Mouse (Mus musculus) erythroblast, embryonic 14.5 days (primary cell): Measurements from ENCODE around the gene Aen. TPM values are rescaled to one million over a fixed set of nuclear protein-coding genes. Genes with fewer than 3 reads are reported as not detected.

Source experiments
- H3K27me3 ChIP-seq: 2 replicates; pipeline ENCODE4 v1.6.1; 2012; ENCODE audit warnings: inconsistent platforms; ENCODE audit not compliant: control insufficient read depth
- H3K36me3 ChIP-seq: 2 replicates; pipeline ENCODE4 v1.6.1; 2012; ENCODE audit warnings: mild to moderate bottlenecking, inconsistent platforms; ENCODE audit not compliant: control insufficient read depth
- H3K4me1 ChIP-seq: 2 replicates; pipeline ENCODE4 v1.6.1; 2012; ENCODE audit warnings: inconsistent platforms; ENCODE audit not compliant: control insufficient read depth
- H3K4me3 ChIP-seq: replicated peaks from 2 replicates; pipeline ENCODE3; 2012; ENCODE audit warnings: moderate library complexity, mild to moderate bottlenecking, inconsistent platforms
- H3K9me3 ChIP-seq: 2 replicates; pipeline ENCODE4 v1.6.1; 2012; ENCODE audit warnings: low read length, inconsistent platforms, mixed read lengths; ENCODE audit not compliant: control insufficient read depth
- GATA1 ChIP-seq: IDR thresholded peaks from 2 replicates; pipeline ENCODE4 v1.6.1; 2012; ENCODE audit warnings: low read length, inconsistent platforms, mixed read lengths
- TAL1 ChIP-seq: IDR thresholded peaks from 3 replicates; pipeline ENCODE4 v1.6.1; 2012; ENCODE audit warnings: low read length, inconsistent platforms, mixed read lengths
- polyA plus RNA-seq: library from polyadenylated mRNA; stranded (reverse); fragments of >175 nt; gene quantifications from 2 replicates; pipeline ENCODE4 v1.2.3, GENCODE M21; 2012

Gene Aen
- polyA plus RNA-seq, 1 experiment: 2.5 TPM

- H3K27me3 ChIP-seq: no peaks in the 10 kb centered on the region; the same call in 1 of the 2 replicates
- H3K4me1 ChIP-seq: no peaks in the 10 kb centered on the region
- H3K4me3 ChIP-seq: no peak overlapping the region
- no peak for TF ChIP-seq TAL1
- H3K36me3 ChIP-seq: no peaks in the 10 kb centered on the region
- no peaks in the 10 kb centered on the region for H3K9me3 ChIP-seq
These were observed 58.4 kb downstream of the Aen start for GRCm38 (mm10) chr7:78953886-78954572.

- no peak for TF ChIP-seq TAL1
- TF ChIP-seq GATA1: no peak
- Histone ChIP-seq H3K9me3 (no peaks in the 10 kb centered on the region), H3K4me1 (no peaks in the 10 kb centered on the region), H3K4me3 (no peak overlapping the region), H3K27me3 (no peaks in the 10 kb centered on the region; the same call in 1 of the 2 replicates), H3K36me3 (no peaks in the 10 kb centered on the region)
These were observed 59.0 kb downstream of the Aen start for GRCm38 (mm10) chr7:78954619-78955018.

GRCm38 (mm10) chr7:78955086-78955485 lies 59.4 kb downstream of the Aen start:
- Histone ChIP-seq H3K27me3 (no peaks in the 10 kb centered on the region; the same call in 1 of the 2 replicates), H3K9me3 (no peaks in the 10 kb centered on the region), H3K4me3 (no peak overlapping the region), H3K4me1 (no peaks in the 10 kb centered on the region), H3K36me3 (no peaks in the 10 kb centered on the region)
- TF ChIP-seq GATA1 (no peak), TAL1 (no peak)

- Histone ChIP-seq H3K4me3 (no peak overlapping the region), H3K4me1 (no peaks in the 10 kb centered on the region), H3K9me3 (no peaks in the 10 kb centered on the region), H3K27me3 (no peaks in the 10 kb centered on the region; the same call in 1 of the 2 replicates), H3K36me3 (no peaks in the 10 kb centered on the region)
- TF ChIP-seq TAL1 (no peak), GATA1 (no peak)
These were observed 62.9 kb downstream of the Aen start for GRCm38 (mm10) chr7:78958499-78959073.

Other genes with a start within 250 kb of the Aen start
- 0.05 TPM in 1 of 2 replicates, not detected in the other for gene Ntrk3, start 157.8 kb upstream of the Aen start, polyA plus RNA-seq
- gene Mrps11, start 112.7 kb upstream of the Aen start, polyA plus RNA-seq: 10.2 and 12.8 TPM in 2 replicates
- 1.5 and 1.8 TPM in 2 replicates for gene Mrpl46, start 112.3 kb upstream of the Aen start, polyA plus RNA-seq
- gene Det1, start 48.6 kb upstream of the Aen start, polyA plus RNA-seq: 0.20 and 0.47 TPM in 2 replicates
- 26.9 and 29.5 TPM in 2 replicates for gene Isg20, start 17.6 kb downstream of the Aen start, polyA plus RNA-seq
- gene Acan, start 157.6 kb downstream of the Aen start, polyA plus RNA-seq: 0.01 TPM in 1 of 2 replicates, not detected in the other
- not detected in 2 replicates for gene Hapln3, start 235.2 kb downstream of the Aen start, polyA plus RNA-seq